9 mouse cellular contexts compared by ENCODE assay signal in genomic region chr3:83994217-83994839, GRCm38 (mm10). TPM values are rescaled to one million over a fixed set of nuclear protein-coding genes. Genes with fewer than 3 reads are reported as not detected.
DNase-seq lines count a peak whose midpoint lies in the region; ATAC-seq and TF ChIP-seq lines count a peak whose summit lies in the region.
"Had no signal": no experiment of that assay in that cellular context is flagged by ENCODE, and none has a peak within 500 bp of the region (broad histone marks: within the 10 kb centered on the region; RNA-seq: fewer than 3 reads in every experiment).

No protein-coding gene starts in this region.

- TF ChIP-seq CTCF in hindbrain, postnatal 0 days (IDR thresholded peaks at IDR 0.05; ENCODE audit: low read depth), result peak; percentile 49

- H3K4me1 ChIP-seq in hindbrain, postnatal 0 days (ENCODE audit: insufficient read depth, low read length), result peaks cover 28% of the 10 kb centered on the region
- H3K4me1 ChIP-seq in stomach, embryonic 16.5 days (ENCODE audit: control insufficient read depth, insufficient read depth, low read length), result peaks cover 42% of the 10 kb centered on the region

- DNase-seq in thymus, postnatal 4 days, result peak; percentile 15
- no peak for DNase-seq in thymus, postnatal 36 days
- peak; percentile 48 for DNase-seq in hindbrain, postnatal 0 days (ENCODE audit: low spot score)
- DNase-seq in lung, adult 18-20 months, result peak; percentile 26 to 37
- no peak for DNase-seq in left cerebral cortex, postnatal 25 days (ENCODE audit: low spot score in 2 of 2)
- no peak for DNase-seq in MN1 (ENCODE audit: low spot score)
- no peak for DNase-seq in right cerebral cortex, adult 18-20 months

- no peaks in the 10 kb centered on the region for H3K9me3 ChIP-seq in hindbrain, postnatal 0 days (ENCODE audit: low read length)
- no peaks in the 10 kb centered on the region for H3K9me3 ChIP-seq in stomach, embryonic 16.5 days (replicated peaks; ENCODE audit: control insufficient read depth, low read length)
- H3K9me3 ChIP-seq: megakaryocyte, embryonic 14.5 days had no signal

- 0 out of 2 replicates have a peak, but pooled peaks have one; percentile 32 for ATAC-seq in hindbrain, postnatal 0 days
- peak; percentile 51; the same call in 1 of the 2 replicates for ATAC-seq in stomach, embryonic 16.5 days (ENCODE audit: insufficient read depth, low FRiP score)

- H3K9ac ChIP-seq in hindbrain, postnatal 0 days (replicated peaks; ENCODE audit: low read length), result no peak overlapping the region
- 0 out of 2 replicates have a peak overlapping the region, but pooled peaks have one; percentile 7 for H3K9ac ChIP-seq in stomach, embryonic 16.5 days (ENCODE audit: low read length)

- no peaks in the 10 kb centered on the region for H3K36me3 ChIP-seq in hindbrain, postnatal 0 days (ENCODE audit: insufficient read depth, low read length)
- no peaks in the 10 kb centered on the region for H3K36me3 ChIP-seq in stomach, embryonic 16.5 days (ENCODE audit: control insufficient read depth, insufficient read depth, low read length)

- H3K27ac ChIP-seq in hindbrain, postnatal 0 days, result no peak overlapping the region
- no peak overlapping the region for H3K27ac ChIP-seq in stomach, embryonic 16.5 days (ENCODE audit: low read length)

- no peak overlapping the region for H3K4me2 ChIP-seq in hindbrain, postnatal 0 days (ENCODE audit: low read depth, low read length)
- H3K4me2 ChIP-seq in stomach, embryonic 16.5 days (ENCODE audit: low read depth, low read length), result no peak overlapping the region

- H3K27me3 ChIP-seq in hindbrain, postnatal 0 days (ENCODE audit: insufficient read depth, low read length), result no peaks in the 10 kb centered on the region
- H3K27me3 ChIP-seq in stomach, embryonic 16.5 days (ENCODE audit: control insufficient read depth, insufficient read depth, low read length), result no peaks in the 10 kb centered on the region
- H3K27me3 ChIP-seq: megakaryocyte, embryonic 14.5 days had no signal

- WGBS in hindbrain, postnatal 0 days, result 24% methylated on average over 8 of the region's 8 CpGs
- WGBS in stomach, embryonic 16.5 days, result 31% methylated on average over 8 of the region's 8 CpGs

- intact Hi-C loops in left cerebral cortex, postnatal 25 days (cut with DNase I), result no loop called here

- no peak overlapping the region for H3K4me3 ChIP-seq in hindbrain, postnatal 0 days (ENCODE audit: low read length)
- H3K4me3 ChIP-seq in stomach, embryonic 16.5 days (replicated peaks; ENCODE audit: low read length), result no peak overlapping the region
- H3K4me3 ChIP-seq: megakaryocyte, embryonic 14.5 days had no signal

RNA-seq across cellular contexts. Expression of gene Tmem131l, which starts 45.6 kb away (rescaled TPM):
- 28.4 and 33.2 TPM in 2 replicates for total RNA-seq in hindbrain, postnatal 0 days (2014; rRNA removed)
- 18.6 and 20.5 TPM in 2 replicates for polyA plus RNA-seq in hindbrain, postnatal 0 days (2015; fragmentation: Nextera tagmentation; extraction: Ambion mirVana)
- 38.9 and 41.7 TPM in 2 replicates for polyA plus RNA-seq in stomach, embryonic 16.5 days (2015; fragmentation: Nextera tagmentation; extraction: Ambion mirVana)
- 10 to 100 TPM; 19.6 to 26.4 TPM for total RNA-seq in left cerebral cortex, postnatal 25 days (2021)

Comparison
In these comparisons a context has a peak if more than half of its experiments do, and no peak if none do; other contexts are left out.
1. DNase-seq: peak in thymus, postnatal 4 days (single experiment), hindbrain, postnatal 0 days (single experiment) and lung, adult 18-20 months (2 of 2); none in thymus, postnatal 36 days (0 of 2), left cerebral cortex, postnatal 25 days (0 of 2), MN1 (single experiment) and right cerebral cortex, adult 18-20 months (single experiment).